Mouse (Mus musculus): Measurements from ENCODE around the gene Mta2. TPM values are rescaled to one million over a fixed set of nuclear protein-coding genes. Genes with fewer than 3 reads are reported as not detected.

Gene Mta2
- polyA plus RNA-seq, 2 experiments = 43.8 to 76.5 TPM

DNA sequence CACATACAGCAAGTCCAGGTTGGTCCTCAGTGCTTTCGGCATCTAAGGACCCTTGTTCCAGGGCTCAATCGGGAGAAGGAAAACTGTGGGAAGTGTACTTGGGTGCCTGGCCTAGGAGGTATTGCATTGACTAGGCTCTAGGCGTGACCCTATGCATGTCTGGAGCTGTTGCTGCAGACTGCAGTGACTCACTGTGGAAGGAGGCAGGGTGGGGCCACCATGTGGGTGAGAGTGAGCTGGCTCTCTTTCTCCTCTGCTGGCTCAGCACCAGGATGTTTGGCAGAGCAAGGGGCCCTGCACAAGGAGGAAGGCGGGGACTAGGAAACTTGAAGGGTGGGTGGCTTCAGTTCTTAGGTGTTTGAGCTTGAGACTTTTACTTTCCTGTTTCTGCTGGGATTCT lies 55.9 kb downstream of the Mta2 start:
- Histone ChIP-seq H3K4me3 (replicated peaks; ENCODE audit: low read length) (no peak overlapping the region), H3K36me3 (ENCODE audit: control insufficient read depth, insufficient read depth, low read length) (peaks cover 32% of the 10 kb centered on the region), H3K27ac (replicated peaks; ENCODE audit: low read depth, low read length) (peak overlapping the region; percentile 75), H3K4me2 (replicated peaks; ENCODE audit: low read depth, low read length, severe bottlenecking) (peak overlapping the region; percentile 22), H3K9ac (ENCODE audit: low read depth, low read length, severe bottlenecking) (no peak overlapping the region), H3K9me3 (ENCODE audit: control insufficient read depth, low read length) (no peaks in the 10 kb centered on the region), H3K4me1 (ENCODE audit: control insufficient read depth, insufficient read depth, low read length) (peaks cover 50% of the 10 kb centered on the region), H3K27me3 (ENCODE audit: control insufficient read depth, insufficient read depth, low read length) (no peaks in the 10 kb centered on the region)
- TF ChIP-seq POLR2A (IDR thresholded peaks at IDR 0.05; ENCODE audit: borderline replicate concordance, extremely low read depth, insufficient read depth, insufficient read length) = no peak
- ATAC-seq (ENCODE audit: low FRiP score, low read depth) (peak; percentile 88), DNase-seq (ENCODE audit: low spot score) (peak; percentile 89)
- WGBS = 39% methylated on average over 4 of the region's 4 CpGs

DNA sequence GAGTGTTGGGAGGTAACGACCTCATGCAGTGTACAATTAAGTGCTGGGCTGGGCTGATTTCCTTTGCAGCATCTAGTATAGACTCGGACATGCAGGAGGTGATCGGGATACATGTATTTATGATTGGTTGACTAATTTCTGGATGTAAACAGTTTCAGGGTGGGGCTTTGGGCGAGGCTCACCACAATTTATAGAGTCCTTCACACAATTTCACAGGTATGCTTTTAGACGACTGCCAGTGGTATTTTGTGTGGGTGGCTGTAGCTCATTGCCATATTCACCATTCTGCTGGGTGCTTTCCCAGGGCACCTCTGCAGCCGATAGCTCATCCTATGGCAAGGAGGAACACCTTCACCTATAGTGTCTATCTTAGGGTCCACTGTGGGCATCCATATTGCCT lies 56.9 kb downstream of the Mta2 start:
- H3K27ac ChIP-seq (replicated peaks; ENCODE audit: low read depth, low read length) = peak overlapping the region; percentile 75; the same call in 1 of the 2 replicates
- H3K4me1 ChIP-seq (ENCODE audit: control insufficient read depth, insufficient read depth, low read length) = peaks cover 40% of the 10 kb centered on the region
- ATAC-seq (ENCODE audit: low FRiP score, low read depth) (no peak), DNase-seq (ENCODE audit: low spot score) (no peak)
- no peak overlapping the region for H3K4me2 ChIP-seq (replicated peaks; ENCODE audit: low read depth, low read length, severe bottlenecking)
- H3K9me3 ChIP-seq (ENCODE audit: control insufficient read depth, low read length) = no peaks in the 10 kb centered on the region
- H3K27me3 ChIP-seq (ENCODE audit: control insufficient read depth, insufficient read depth, low read length) = no peaks in the 10 kb centered on the region
- H3K36me3 ChIP-seq (ENCODE audit: control insufficient read depth, insufficient read depth, low read length) = peaks cover 42% of the 10 kb centered on the region
- TF ChIP-seq POLR2A (IDR thresholded peaks at IDR 0.05; ENCODE audit: borderline replicate concordance, extremely low read depth, insufficient read depth, insufficient read length) = no peak
- WGBS = 72% methylated on average over 6 of the region's 6 CpGs
- no peak overlapping the region for H3K9ac ChIP-seq (ENCODE audit: low read depth, low read length, severe bottlenecking)
- H3K4me3 ChIP-seq (replicated peaks; ENCODE audit: low read length) = no peak overlapping the region

DNA sequence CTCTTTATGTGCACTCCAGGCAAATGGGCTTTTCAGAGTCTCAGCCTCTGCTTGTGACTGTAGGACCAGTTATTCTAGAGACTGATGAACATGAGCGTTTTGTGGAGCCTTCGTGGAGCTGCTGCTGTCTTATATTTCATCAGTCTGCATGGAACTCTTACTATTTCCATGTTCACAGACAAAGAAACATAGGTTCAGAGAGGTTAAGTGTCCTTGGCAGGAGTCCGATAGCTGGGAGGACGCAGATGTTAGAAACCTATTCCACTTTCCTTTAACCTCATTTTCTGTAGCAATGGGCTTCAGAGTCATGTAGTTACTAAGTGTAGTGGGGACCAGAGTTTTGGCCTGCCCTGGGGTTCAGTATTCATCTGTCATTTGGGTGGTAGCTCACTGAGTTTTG lies 57.5 kb downstream of the Mta2 start:
- no peak overlapping the region for H3K4me3 ChIP-seq (replicated peaks; ENCODE audit: low read length)
- H3K36me3 ChIP-seq (ENCODE audit: control insufficient read depth, insufficient read depth, low read length) = peaks cover 48% of the 10 kb centered on the region
- H3K4me1 ChIP-seq (ENCODE audit: control insufficient read depth, insufficient read depth, low read length) = peaks cover 36% of the 10 kb centered on the region
- 85% methylated on average over 4 of the region's 4 CpGs for WGBS
- DNase-seq (ENCODE audit: low spot score) = no peak
- H3K4me2 ChIP-seq (replicated peaks; ENCODE audit: low read depth, low read length, severe bottlenecking) = no peak overlapping the region
- H3K27me3 ChIP-seq (ENCODE audit: control insufficient read depth, insufficient read depth, low read length) = no peaks in the 10 kb centered on the region
- no peak for TF ChIP-seq POLR2A (IDR thresholded peaks at IDR 0.05; ENCODE audit: borderline replicate concordance, extremely low read depth, insufficient read depth, insufficient read length)
- H3K9ac ChIP-seq (ENCODE audit: low read depth, low read length, severe bottlenecking) = no peak overlapping the region
- ATAC-seq (ENCODE audit: low FRiP score, low read depth) = no peak
- no peak overlapping the region for H3K27ac ChIP-seq (replicated peaks; ENCODE audit: low read depth, low read length)
- no peaks in the 10 kb centered on the region for H3K9me3 ChIP-seq (ENCODE audit: control insufficient read depth, low read length)

Other genes with a start within 250 kb of the Mta2 start
Only the 30 nearest of the 32 such genes appear.
- gene 1700092M07Rik, start 201.2 kb upstream of the Mta2 start, polyA plus RNA-seq (2012; rRNA removed) = 1.6 and 3.2 TPM in 2 replicates
- gene 1700092M07Rik, start 201.2 kb upstream of the Mta2 start, polyA plus RNA-seq (2014; fragmentation: Nextera tagmentation; extraction: Ambion mirVana) = 1.6 and 2.1 TPM in 2 replicates
- gene Stx5a, start 200.5 kb upstream of the Mta2 start, polyA plus RNA-seq (2012; rRNA removed) = 188 and 197 TPM in 2 replicates
- gene Stx5a, start 200.5 kb upstream of the Mta2 start, polyA plus RNA-seq (2014; fragmentation: Nextera tagmentation; extraction: Ambion mirVana) = 161 and 174 TPM in 2 replicates
- 263 and 265 TPM in 2 replicates for gene Nxf1, start 184.8 kb upstream of the Mta2 start, polyA plus RNA-seq (2012; rRNA removed)
- 168 and 187 TPM in 2 replicates for gene Nxf1, start 184.8 kb upstream of the Mta2 start, polyA plus RNA-seq (2014; fragmentation: Nextera tagmentation; extraction: Ambion mirVana)
- 192 and 275 TPM in 2 replicates for gene Tmem223, start 170.9 kb upstream of the Mta2 start, polyA plus RNA-seq (2012; rRNA removed)
- gene Tmem223, start 170.9 kb upstream of the Mta2 start, polyA plus RNA-seq (2014; fragmentation: Nextera tagmentation; extraction: Ambion mirVana) = 177 and 220 TPM in 2 replicates
- 63.5 and 97.1 TPM in 2 replicates for gene Tmem179b, start 167.4 kb upstream of the Mta2 start, polyA plus RNA-seq (2012; rRNA removed)
- 83.6 and 84.2 TPM in 2 replicates for gene Tmem179b, start 167.4 kb upstream of the Mta2 start, polyA plus RNA-seq (2014; fragmentation: Nextera tagmentation; extraction: Ambion mirVana)
- 22.4 and 29.1 TPM in 2 replicates for gene Taf6l, start 155.5 kb upstream of the Mta2 start, polyA plus RNA-seq (2012; rRNA removed)
- 21.3 and 21.8 TPM in 2 replicates for gene Taf6l, start 155.5 kb upstream of the Mta2 start, polyA plus RNA-seq (2014; fragmentation: Nextera tagmentation; extraction: Ambion mirVana)
- gene Polr2g, start 143.3 kb upstream of the Mta2 start, polyA plus RNA-seq (2012; rRNA removed) = 135 and 140 TPM in 2 replicates
- 153 and 165 TPM in 2 replicates for gene Polr2g, start 143.3 kb upstream of the Mta2 start, polyA plus RNA-seq (2014; fragmentation: Nextera tagmentation; extraction: Ambion mirVana)
- gene Zbtb3, start 139.3 kb upstream of the Mta2 start, polyA plus RNA-seq (2012; rRNA removed) = 3.5 and 3.9 TPM in 2 replicates
- gene Zbtb3, start 139.3 kb upstream of the Mta2 start, polyA plus RNA-seq (2014; fragmentation: Nextera tagmentation; extraction: Ambion mirVana) = 5.3 and 5.6 TPM in 2 replicates
- gene Ttc9c, start 122.5 kb upstream of the Mta2 start, polyA plus RNA-seq (2012; rRNA removed) = 48.3 and 54.3 TPM in 2 replicates
- 41.8 and 48.5 TPM in 2 replicates for gene Ttc9c, start 122.5 kb upstream of the Mta2 start, polyA plus RNA-seq (2014; fragmentation: Nextera tagmentation; extraction: Ambion mirVana)
- gene Hnrnpul2, start 121.9 kb upstream of the Mta2 start, polyA plus RNA-seq (2012; rRNA removed) = 59.4 and 88.6 TPM in 2 replicates
- 9.5 and 9.6 TPM in 2 replicates for gene Hnrnpul2, start 121.9 kb upstream of the Mta2 start, polyA plus RNA-seq (2014; fragmentation: Nextera tagmentation; extraction: Ambion mirVana)
- 0.51 and 3.0 TPM in 2 replicates for gene AC129217.1, start 112.1 kb upstream of the Mta2 start, polyA plus RNA-seq (2012; rRNA removed)
- not detected in 2 replicates for gene AC129217.1, start 112.1 kb upstream of the Mta2 start, polyA plus RNA-seq (2014; fragmentation: Nextera tagmentation; extraction: Ambion mirVana)
- gene Bscl2, start 104.4 kb upstream of the Mta2 start, polyA plus RNA-seq (2012; rRNA removed) = 48.2 and 63.5 TPM in 2 replicates
- 50.2 and 51.3 TPM in 2 replicates for gene Bscl2, start 104.4 kb upstream of the Mta2 start, polyA plus RNA-seq (2014; fragmentation: Nextera tagmentation; extraction: Ambion mirVana)
- gene Gng3, start 102.7 kb upstream of the Mta2 start, polyA plus RNA-seq (2012; rRNA removed) = 2.2 and 2.5 TPM in 2 replicates
- gene Gng3, start 102.7 kb upstream of the Mta2 start, polyA plus RNA-seq (2014; fragmentation: Nextera tagmentation; extraction: Ambion mirVana) = 4.2 and 5.0 TPM in 2 replicates
- gene Lrrn4cl, start 91.1 kb upstream of the Mta2 start, polyA plus RNA-seq (2012; rRNA removed) = 1.9 and 2.1 TPM in 2 replicates
- gene Lrrn4cl, start 91.1 kb upstream of the Mta2 start, polyA plus RNA-seq (2014; fragmentation: Nextera tagmentation; extraction: Ambion mirVana) = 0.70 and 1.6 TPM in 2 replicates
- gene Ubxn1, start 70.4 kb upstream of the Mta2 start, polyA plus RNA-seq (2012; rRNA removed) = 84.2 and 127 TPM in 2 replicates
- 154 and 166 TPM in 2 replicates for gene Ubxn1, start 70.4 kb upstream of the Mta2 start, polyA plus RNA-seq (2014; fragmentation: Nextera tagmentation; extraction: Ambion mirVana)
- 33.9 and 51.3 TPM in 2 replicates for gene Uqcc3, start 61.0 kb upstream of the Mta2 start, polyA plus RNA-seq (2012; rRNA removed)
- gene Uqcc3, start 61.0 kb upstream of the Mta2 start, polyA plus RNA-seq (2014; fragmentation: Nextera tagmentation; extraction: Ambion mirVana) = 65.9 and 70.1 TPM in 2 replicates
- 6.0 and 6.1 TPM in 2 replicates for gene Lbhd1, start 58.1 kb upstream of the Mta2 start, polyA plus RNA-seq (2012; rRNA removed)
- gene Lbhd1, start 58.1 kb upstream of the Mta2 start, polyA plus RNA-seq (2014; fragmentation: Nextera tagmentation; extraction: Ambion mirVana) = 59.6 and 70.0 TPM in 2 replicates
- not detected in 2 replicates for gene Gm49403, start 57.9 kb upstream of the Mta2 start, polyA plus RNA-seq (2012; rRNA removed)
- not detected in 2 replicates for gene Gm49403, start 57.9 kb upstream of the Mta2 start, polyA plus RNA-seq (2014; fragmentation: Nextera tagmentation; extraction: Ambion mirVana)
- gene 1810009A15Rik, start 53.0 kb upstream of the Mta2 start, polyA plus RNA-seq (2012; rRNA removed) = 50.1 and 92.1 TPM in 2 replicates
- 80.2 and 87.6 TPM in 2 replicates for gene 1810009A15Rik, start 53.0 kb upstream of the Mta2 start, polyA plus RNA-seq (2014; fragmentation: Nextera tagmentation; extraction: Ambion mirVana)
- 0.38 TPM in 1 of 2 replicates, not detected in the other for gene Gm49416, start 52.9 kb upstream of the Mta2 start, polyA plus RNA-seq (2012; rRNA removed)
- gene Gm49416, start 52.9 kb upstream of the Mta2 start, polyA plus RNA-seq (2014; fragmentation: Nextera tagmentation; extraction: Ambion mirVana) = 0.50 TPM in 1 of 2 replicates, not detected in the other
- 34.5 and 46.5 TPM in 2 replicates for gene Ints5, start 48.9 kb upstream of the Mta2 start, polyA plus RNA-seq (2012; rRNA removed)
- gene Ints5, start 48.9 kb upstream of the Mta2 start, polyA plus RNA-seq (2014; fragmentation: Nextera tagmentation; extraction: Ambion mirVana) = 33.4 and 36.6 TPM in 2 replicates
- 212 and 265 TPM in 2 replicates for gene Ganab, start 43.8 kb upstream of the Mta2 start, polyA plus RNA-seq (2012; rRNA removed)
- gene Ganab, start 43.8 kb upstream of the Mta2 start, polyA plus RNA-seq (2014; fragmentation: Nextera tagmentation; extraction: Ambion mirVana) = 91.7 and 99.6 TPM in 2 replicates
- 116 and 142 TPM in 2 replicates for gene B3gat3, start 21.5 kb upstream of the Mta2 start, polyA plus RNA-seq (2012; rRNA removed)
- 39.7 and 43.0 TPM in 2 replicates for gene B3gat3, start 21.5 kb upstream of the Mta2 start, polyA plus RNA-seq (2014; fragmentation: Nextera tagmentation; extraction: Ambion mirVana)
- 5.2 and 7.1 TPM in 2 replicates for gene Rom1, start 12.5 kb upstream of the Mta2 start, polyA plus RNA-seq (2012; rRNA removed)
- gene Rom1, start 12.5 kb upstream of the Mta2 start, polyA plus RNA-seq (2014; fragmentation: Nextera tagmentation; extraction: Ambion mirVana) = 2.0 and 2.4 TPM in 2 replicates
- 62.1 and 74.9 TPM in 2 replicates for gene Eml3, start 12.3 kb upstream of the Mta2 start, polyA plus RNA-seq (2012; rRNA removed)
- 21.5 and 25.2 TPM in 2 replicates for gene Eml3, start 12.3 kb upstream of the Mta2 start, polyA plus RNA-seq (2014; fragmentation: Nextera tagmentation; extraction: Ambion mirVana)
- 28.6 and 33.6 TPM in 2 replicates for gene Tut1, start 12.0 kb downstream of the Mta2 start, polyA plus RNA-seq (2012; rRNA removed)
- 27.6 and 29.2 TPM in 2 replicates for gene Tut1, start 12.0 kb downstream of the Mta2 start, polyA plus RNA-seq (2014; fragmentation: Nextera tagmentation; extraction: Ambion mirVana)
- gene Eef1g, start 25.2 kb downstream of the Mta2 start, polyA plus RNA-seq (2012; rRNA removed) = 530 and 577 TPM in 2 replicates
- gene Eef1g, start 25.2 kb downstream of the Mta2 start, polyA plus RNA-seq (2014; fragmentation: Nextera tagmentation; extraction: Ambion mirVana) = 499 and 500 TPM in 2 replicates
- 21.6 and 31.4 TPM in 2 replicates for gene Ahnak, start 47.4 kb downstream of the Mta2 start, polyA plus RNA-seq (2012; rRNA removed)
- gene Ahnak, start 47.4 kb downstream of the Mta2 start, polyA plus RNA-seq (2014; fragmentation: Nextera tagmentation; extraction: Ambion mirVana) = 61.5 and 61.6 TPM in 2 replicates
- gene Scgb1a1, start 146.1 kb downstream of the Mta2 start, polyA plus RNA-seq (2012; rRNA removed) = 0.35 TPM in 1 of 2 replicates, not detected in the other
- gene Scgb1a1, start 146.1 kb downstream of the Mta2 start, polyA plus RNA-seq (2014; fragmentation: Nextera tagmentation; extraction: Ambion mirVana) = not detected in 2 replicates
- 5.7 and 6.3 TPM in 2 replicates for gene Asrgl1, start 193.8 kb downstream of the Mta2 start, polyA plus RNA-seq (2012; rRNA removed)
- gene Asrgl1, start 193.8 kb downstream of the Mta2 start, polyA plus RNA-seq (2014; fragmentation: Nextera tagmentation; extraction: Ambion mirVana) = 8.5 and 11.2 TPM in 2 replicates